Mouse (Mus musculus) CH12.LX (cell line): ENCODE results near the gene Cfc1. TPM values are rescaled to one million over a fixed set of nuclear protein-coding genes. Genes with fewer than 3 reads are reported as not detected.

ENCODE experiments used
- DNase-seq: peaks from one replicate; pipeline ENCODE4 v3.0.0-alpha.2; 2013; ENCODE audit errors: extremely low read depth
- H3K27ac ChIP-seq: 2 replicates; pipeline ENCODE4 v1.5.1; 2012; ENCODE audit warnings: low read depth, mild to moderate bottlenecking, control low read depth, moderate library complexity; ENCODE audit not compliant: insufficient read depth
- H3K27me3 ChIP-seq: replicated peaks from 2 replicates; pipeline ENCODE3; 2012; ENCODE audit warnings: inconsistent platforms
- H3K36me3 ChIP-seq, 2 experiments: replicated peaks in 1 of 2; 2 replicates each; pipeline versions ENCODE3 to v1.6.1; 2012; ENCODE audit warnings: inconsistent platforms in 1 of 2, low read length in 1 of 2, mild to moderate bottlenecking in 1 of 2, mixed read lengths in 1 of 2, moderate library complexity in 1 of 2; ENCODE audit not compliant: control insufficient read depth in 1 of 2, insufficient read depth in 1 of 2
- H3K4me1 ChIP-seq, 2 experiments: 2 replicates each; pipeline ENCODE4 v1.6.1; 2012; ENCODE audit warnings: inconsistent platforms in 1 of 2, moderate library complexity in 1 of 2; ENCODE audit not compliant: insufficient read depth in 2 of 2, control insufficient read depth in 1 of 2
- H3K4me2 ChIP-seq: 2 replicates; pipeline ENCODE4 v1.6.1; 2012; ENCODE audit warnings: low read depth, mild to moderate bottlenecking, control low read depth; ENCODE audit not compliant: poor library complexity, insufficient read depth, severe bottlenecking
- H3K4me3 ChIP-seq, 3 experiments: fragments of 150-350 bp in 1 of 3; sonication (generic) in 1 of 3; replicated peaks in 1 of 3; 2 replicates each; pipeline versions ENCODE3 to v1.5.1; 2011 to 2012; ENCODE audit warnings: low read depth in 2 of 3, low read length in 2 of 3, mild to moderate bottlenecking in 2 of 3, moderate library complexity in 2 of 3, control low read depth in 1 of 3, improper control_type of control experiment in 1 of 3, inconsistent platforms in 1 of 3, mixed read lengths in 1 of 3; ENCODE audit not compliant: poor library complexity in 1 of 3
- H3K79me2 ChIP-seq: replicated peaks from 2 replicates; pipeline ENCODE4 v1.6.1; 2012; ENCODE audit warnings: mild to moderate bottlenecking, moderate library complexity; ENCODE audit not compliant: control insufficient read depth, poor library complexity, insufficient read depth, severe bottlenecking; ENCODE audit errors: extremely low read depth
- H3K9ac ChIP-seq: 2 replicates; pipeline ENCODE4 v1.6.1; 2012; ENCODE audit warnings: low read depth, mild to moderate bottlenecking, control low read depth, moderate library complexity; ENCODE audit not compliant: insufficient read depth
- H3K9me3 ChIP-seq: replicated peaks from 2 replicates; pipeline ENCODE3; 2012; ENCODE audit warnings: low read length, inconsistent platforms, mixed read lengths
- BHLHE40 ChIP-seq: IDR thresholded peaks from 2 replicates; pipeline ENCODE4 v1.6.1; 2011; ENCODE audit warnings: mild to moderate bottlenecking, low read depth, low read length, improper control_type of control experiment
- EP300 ChIP-seq: IDR thresholded peaks from 2 replicates; pipeline ENCODE4 v1.6.1; 2011; ENCODE audit warnings: low read length, improper control_type of control experiment
- IRF4 ChIP-seq: IDR thresholded peaks from 2 replicates; pipeline ENCODE4 v1.6.1; 2014; ENCODE audit warnings: low read depth, mild to moderate bottlenecking, inconsistent platforms, low read length, improper control_type of control experiment
- JUN ChIP-seq: IDR thresholded peaks from 2 replicates; pipeline ENCODE4 v1.6.1; 2011; ENCODE audit warnings: low read depth, mild to moderate bottlenecking, low read length, improper control_type of control experiment, moderate library complexity; ENCODE audit not compliant: insufficient read depth
- MAFK ChIP-seq: IDR thresholded peaks from 2 replicates; pipeline ENCODE4 v1.6.1; 2011; ENCODE audit warnings: low read length, improper control_type of control experiment; ENCODE audit not compliant: insufficient replicate concordance
- MAX ChIP-seq: IDR thresholded peaks from 2 replicates; pipeline ENCODE4 v1.6.1; 2011; ENCODE audit warnings: low read length, improper control_type of control experiment
- MXI1 ChIP-seq: IDR thresholded peaks from 2 replicates; pipeline ENCODE4 v1.6.1; 2011; ENCODE audit warnings: mild to moderate bottlenecking, low read depth, low read length, improper control_type of control experiment
- MYC ChIP-seq: IDR thresholded peaks from 2 replicates; pipeline ENCODE4 v1.6.1; 2011; ENCODE audit warnings: low read depth, mild to moderate bottlenecking, improper control_type of control experiment, low read length
- NRF1 ChIP-seq: IDR thresholded peaks from 2 replicates; pipeline ENCODE4 v1.6.1; 2014; ENCODE audit warnings: low read depth, mild to moderate bottlenecking, inconsistent platforms, low read length, improper control_type of control experiment, moderate library complexity
- PAX5 ChIP-seq: IDR thresholded peaks from 2 replicates; pipeline ENCODE4 v1.6.1; 2012; ENCODE audit warnings: low read length, inconsistent platforms, mixed read lengths
- POLR2A ChIP-seq: IDR thresholded peaks from 2 replicates; pipeline ENCODE4 v1.6.1; 2011; ENCODE audit warnings: low read depth, mild to moderate bottlenecking, improper control_type of control experiment, low read length
- POLR2AphosphoS2 ChIP-seq: IDR thresholded peaks from 2 replicates; pipeline ENCODE4 v1.6.1; 2011; ENCODE audit warnings: low read depth, low read length, improper control_type of control experiment
- RCOR1 ChIP-seq: conservative IDR thresholded peaks from 2 replicates; pipeline ENCODE4 v1.6.1; 2012; ENCODE audit warnings: low read depth, mild to moderate bottlenecking, inconsistent platforms, low read length, improper control_type of control experiment
- SIN3A ChIP-seq: IDR thresholded peaks from 2 replicates; pipeline ENCODE4 v1.6.1; 2012; ENCODE audit warnings: low read length, improper control_type of control experiment, inconsistent platforms
- SMC3 ChIP-seq: IDR thresholded peaks from 2 replicates; pipeline ENCODE4 v1.6.1; 2011; ENCODE audit warnings: low read depth, low read length, improper control_type of control experiment
- TCF12 ChIP-seq: IDR thresholded peaks from 2 replicates; pipeline ENCODE4 v1.6.1; 2014; ENCODE audit warnings: low read depth, mild to moderate bottlenecking, inconsistent platforms, low read length, improper control_type of control experiment
- ZMIZ1 ChIP-seq: IDR thresholded peaks from 2 replicates; pipeline ENCODE4 v1.6.1; 2012; ENCODE audit warnings: low read depth, mild to moderate bottlenecking, inconsistent platforms, low read length, improper control_type of control experiment
- ZNF384 ChIP-seq: IDR thresholded peaks from 2 replicates; pipeline ENCODE4 v1.6.1; 2012; ENCODE audit warnings: low read depth, low read length, improper control_type of control experiment, inconsistent platforms
- dilution Hi-C: fragments of 300-500 bp; cut with MboI; formaldehyde crosslinking; loops from 2 replicates; pipeline ENCODE4 v1.14.3; 2020; ENCODE audit warnings: low sequenced_read_pairs; ENCODE audit not compliant: extremely low pct_unique_long_range_greater_than_20kb, extremely low pct_ligation_motif_present
- in situ Hi-C: fragments of 300-500 bp; cut with MboI; formaldehyde crosslinking; loops from 3 replicates; pipeline ENCODE4 v1.14.3; 2019; ENCODE audit warnings: low sequenced_read_pairs, low pct_ligation_motif_present, low pct_unique_long_range_greater_than_20kb, mixed read lengths
- polyA plus RNA-seq: library from polyadenylated mRNA; unstranded; fragments of >175 nt; gene quantifications from 2 replicates; pipeline ENCODE4 v1.2.1, GENCODE M21; 2012; ENCODE audit warnings: low read depth; ENCODE audit not compliant: insufficient read length
- total RNA-seq, 2 experiments: library from RNA; depleted of rRNA; stranded (reverse); fragments of 300-350 nt in 1 of 2; fragments of >200 nt in 1 of 2; gene quantifications; 2 replicates each; pipeline ENCODE4 v1.2.3; 2012 to 2014

The Cfc1 gene
- total and polyA plus RNA-seq, 3 experiments = not detected

DNA sequence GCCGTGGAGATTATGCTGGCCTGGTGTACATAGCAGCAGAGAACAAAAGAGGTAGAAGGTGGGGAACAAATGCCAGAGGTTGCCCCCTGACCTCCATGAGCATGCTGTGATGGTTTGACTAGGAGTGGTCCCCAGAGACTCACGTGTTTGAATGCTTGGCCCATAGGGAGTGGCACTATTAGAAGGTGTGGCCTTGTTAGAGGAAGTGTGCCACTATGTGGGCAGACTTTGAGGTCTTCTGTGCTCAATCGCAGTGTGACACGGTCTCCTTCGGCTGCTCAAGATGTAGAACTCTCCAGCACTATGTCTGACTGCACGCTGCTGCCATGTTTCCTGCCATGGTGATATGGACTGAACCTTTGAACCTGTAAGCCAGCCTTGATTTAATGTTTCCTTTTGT, 37.8 kb downstream of the Cfc1 start:
- TF ChIP-seq EP300 (no peak), MYC (no peak), POLR2AphosphoS2 (no peak), IRF4 (no peak), MXI1 (no peak), JUN (no peak), BHLHE40 (peak; percentile 93), TCF12 (no peak), NRF1 (no peak), MAX (0 out of 2 replicates have a peak, but pooled peaks have one; percentile 21), PAX5 (no peak)
- Histone ChIP-seq H3K9ac (no peak overlapping the region), H3K27me3 (peaks cover 2% of the 10 kb centered on the region), H3K4me3 (no peak overlapping the region), H3K4me2 (no peak overlapping the region), H3K36me3 (no peaks in the 10 kb centered on the region), H3K9me3 (no peaks in the 10 kb centered on the region), H3K27ac (no peak overlapping the region), H3K4me1 (peaks cover 4 to 6% of the 10 kb centered on the region in 2 experiments), H3K79me2 (no peaks in the 10 kb centered on the region)
- dilution Hi-C loops (no loop called here), in situ Hi-C loops (no loop called here)
- peak; percentile 70 for DNase-seq

DNA sequence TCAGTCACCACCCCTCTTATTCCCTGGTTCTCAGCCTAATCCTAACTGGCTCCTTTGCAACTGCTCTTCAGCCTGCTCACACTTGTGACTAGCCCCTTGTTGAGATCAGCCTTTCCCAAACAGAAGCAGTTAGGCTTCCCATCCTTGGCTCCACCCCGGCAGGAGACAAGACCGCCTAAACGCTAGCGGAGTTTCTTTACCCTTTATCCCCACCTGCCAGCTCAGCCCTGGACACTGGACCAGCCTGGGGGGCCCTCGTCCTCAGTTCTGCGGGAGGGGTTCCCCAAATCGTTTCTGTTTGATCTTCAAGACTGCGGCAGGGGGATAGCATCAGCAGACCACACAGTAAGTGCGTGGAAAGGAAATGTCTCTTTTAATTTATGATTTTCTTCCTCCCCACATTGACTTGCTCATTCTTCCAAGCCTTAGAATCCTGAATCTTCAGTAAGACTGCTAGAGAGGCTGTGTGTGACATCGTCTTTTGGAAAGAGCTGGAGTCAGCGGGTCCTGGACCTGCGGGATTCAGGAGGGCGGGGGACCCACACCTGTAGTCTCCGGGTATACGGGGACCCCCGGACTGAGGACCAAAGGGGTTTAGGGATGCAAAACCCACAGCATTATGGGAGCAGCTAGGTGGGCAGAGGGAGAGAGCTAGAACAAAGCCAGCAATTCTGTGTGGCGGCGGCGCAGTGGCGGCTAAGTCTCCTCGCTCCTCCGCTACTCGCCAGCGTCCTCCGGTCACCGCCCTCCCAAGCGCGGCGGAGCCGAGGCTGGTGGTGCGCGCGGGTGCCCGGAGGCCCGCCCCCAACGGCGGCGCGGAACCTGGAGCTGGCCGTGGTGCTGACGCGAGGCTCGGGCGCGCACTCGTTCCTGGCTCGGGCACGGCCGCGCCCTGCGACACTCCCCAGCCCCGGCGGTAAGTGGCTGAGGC, 43.7 kb downstream of the Cfc1 start, which contains the start of gene Amer3:
TSS of gene Amer3 (plus strand) at position 807 of the 931 bp plus-strand sequence.
- peak; percentile 38 for DNase-seq
- peaks cover 31% of the 10 kb centered on the region for H3K27me3 ChIP-seq
- no peaks in the 10 kb centered on the region for H3K79me2 ChIP-seq
- H3K4me1 ChIP-seq = peaks cover 7 to 9% of the 10 kb centered on the region in 2 experiments
- no peak within 1 kb of the TSS for H3K27ac ChIP-seq
- no peak within 1 kb of the TSS for H3K9ac ChIP-seq
- in situ Hi-C loops (no loop called here), dilution Hi-C loops (no loop called here)
- H3K36me3 ChIP-seq = no peaks in the 10 kb centered on the region
- peak within 1 kb of the TSS in 1 of 3 experiments; percentile 14 for H3K4me3 ChIP-seq
- peak within 1 kb of the TSS; percentile 86 for H3K4me2 ChIP-seq
- no peaks in the 10 kb centered on the region for H3K9me3 ChIP-seq
- peak; percentile 25; the same call in 1 of the 2 replicates for TF ChIP-seq IRF4
- TF ChIP-seq ZMIZ1 = no peak
- TF ChIP-seq POLR2A = no peak
- TF ChIP-seq SIN3A = peak; percentile 84
- TF ChIP-seq MAX = no peak
- peak; percentile 24; the same call in 1 of the 2 replicates for TF ChIP-seq NRF1
- 0 out of 2 replicates have a peak, but pooled peaks have one; percentile 5 for TF ChIP-seq SMC3
- no peak for TF ChIP-seq RCOR1
- TF ChIP-seq JUN = no peak
- TF ChIP-seq ZNF384 = no peak
- TF ChIP-seq MAFK = no peak
- peak; percentile 85 for TF ChIP-seq MXI1
- TF ChIP-seq POLR2AphosphoS2 = no peak
- TF ChIP-seq, all 38 proteins: peak for 5
